Mouse (Mus musculus) v-Abl transformed pro-B cells (cell line): ENCODE measurements around the gene Gabrb3.

Experiments
- in situ Hi-C, 2 experiments: fragments of 400-800 bp; cut with MboI; formaldehyde crosslinking; loops; one replicate each; pipeline ENCODE4 v1.15.1; 2025; ENCODE audit not compliant: unreplicated experiment in 2 of 2

Gene Gabrb3

GRCm38 (mm10) chr7:57529451-57529850 is 110.0 kb downstream of the Gabrb3 start:
- in situ Hi-C loops, result no loop called here

- in situ Hi-C loops, result loop anchor here in 1 of 2 experiments (10.0 kb wide), 1 partner anchor 1545 kb away; no protein-coding TSS in a partner anchor
Observed at GRCm38 (mm10) chr7:57529954-57530353, 110.5 kb downstream of the Gabrb3 start.

GRCm38 (mm10) chr7:57532676-57533075 is 113.2 kb downstream of the Gabrb3 start:
- in situ Hi-C loops, result loop anchor here in 1 of 2 experiments (10.0 kb wide), 1 partner anchor 1548 kb away; no protein-coding TSS in a partner anchor

- in situ Hi-C loops, result loop anchor here in 1 of 2 experiments (10.0 kb wide), 1 partner anchor 1554 kb away; no protein-coding TSS in a partner anchor
Observed at GRCm38 (mm10) chr7:57538565-57538964, 119.1 kb downstream of the Gabrb3 start.

GRCm38 (mm10) chr7:57560732-57561436 is 141.4 kb downstream of the Gabrb3 start:
- in situ Hi-C loops, result no loop called here

- in situ Hi-C loops, result no loop called here
Observed at GRCm38 (mm10) chr7:57564403-57564802, 144.9 kb downstream of the Gabrb3 start.

- in situ Hi-C loops, result no loop called here
Observed at GRCm38 (mm10) chr7:57590451-57591248, 171.2 kb downstream of the Gabrb3 start.

GRCm38 (mm10) chr7:57591249-57591577 is 171.7 kb downstream of the Gabrb3 start:
- in situ Hi-C loops, result no loop called here

GRCm38 (mm10) chr7:57591578-57592431 is 172.3 kb downstream of the Gabrb3 start:
- in situ Hi-C loops, result no loop called here

GRCm38 (mm10) chr7:57597341-57597740 is 177.8 kb downstream of the Gabrb3 start:
- in situ Hi-C loops, result no loop called here

- in situ Hi-C loops, result no loop called here
Observed at GRCm38 (mm10) chr7:57618697-57619096, 199.2 kb downstream of the Gabrb3 start.

GRCm38 (mm10) chr7:57620036-57620435 is 200.5 kb downstream of the Gabrb3 start:
- in situ Hi-C loops, result no loop called here

GRCm38 (mm10) chr7:57623718-57624117 is 204.2 kb downstream of the Gabrb3 start:
- in situ Hi-C loops, result no loop called here

- in situ Hi-C loops, result no loop called here
Observed at GRCm38 (mm10) chr7:57635026-57635425, 215.5 kb downstream of the Gabrb3 start.

GRCm38 (mm10) chr7:57635687-57636086 is 216.2 kb downstream of the Gabrb3 start:
- in situ Hi-C loops, result no loop called here

- in situ Hi-C loops, result no loop called here
Observed at GRCm38 (mm10) chr7:57640796-57641195, 221.3 kb downstream of the Gabrb3 start.

- in situ Hi-C loops, result no loop called here
Observed at GRCm38 (mm10) chr7:57647345-57647744, 227.9 kb downstream of the Gabrb3 start.

- in situ Hi-C loops, result no loop called here
Observed at GRCm38 (mm10) chr7:57648136-57648755, 228.8 kb downstream of the Gabrb3 start.

- in situ Hi-C loops, result no loop called here
Observed at GRCm38 (mm10) chr7:57677352-57677751, 257.9 kb downstream of the Gabrb3 start.

- in situ Hi-C loops, result no loop called here
Observed at GRCm38 (mm10) chr7:57689836-57690235, 270.3 kb downstream of the Gabrb3 start.
